Mouse (Mus musculus) activated CD4-positive, CD25-positive, alpha-beta regulatory T cell (primary cell): ENCODE data around the gene Tm4sf5. TPM values are rescaled to one million over a fixed set of nuclear protein-coding genes. Genes with fewer than 3 reads are reported as not detected.

ENCODE experiments used
- polyA plus RNA-seq, 2 experiments: library from polyadenylated mRNA; unstranded; fragments of 100-300 nt; shearing (Covaris generic); gene quantifications; one replicate each; pipeline ENCODE4 v1.2.1; 2017

Gene Tm4sf5
- polyA plus RNA-seq = 1 to 10 TPM; 1.9 to 3.4 TPM

GRCm38 (mm10) chr11:70504970-70505369 is at the start of gene Tm4sf5:
TSS of gene Tm4sf5 (plus strand) at chr11:70505244.

GRCm38 (mm10) chr11:70458688-70459600 is 46.1 kb upstream of the Tm4sf5 start, which contains the start of gene Zmynd15:
TSS of gene Zmynd15 (plus strand) at chr11:70459433.

GRCm38 (mm10) chr11:70459601-70460101 is 45.4 kb upstream of the Tm4sf5 start, which contains the start of gene Cxcl16:
TSS of gene Cxcl16 (minus strand) at chr11:70459984.

GRCm38 (mm10) chr11:70514288-70514687 is 9.2 kb downstream of the Tm4sf5 start, which contains the start of gene Vmo1:
TSS of gene Vmo1 (minus strand) at chr11:70514616.

GRCm38 (mm10) chr11:70518923-70519322 is 13.9 kb downstream of the Tm4sf5 start, which contains the start of gene Gltpd2:
TSS of gene Gltpd2 (plus strand) at chr11:70519196.

GRCm38 (mm10) chr11:70525184-70525678 is 20.2 kb downstream of the Tm4sf5 start, which contains the start of gene Psmb6:
TSS of gene Psmb6 (plus strand) at chr11:70525367.

GRCm38 (mm10) chr11:70532839-70533238 is 27.8 kb downstream of the Tm4sf5 start, which contains the start of gene Gm40193:
TSS of gene Gm40193 (minus strand) at chr11:70532939.

GRCm38 (mm10) chr11:70539877-70540587 is 35.0 kb downstream of the Tm4sf5 start, which contains the start of gene Pld2:
TSS of gene Pld2 (plus strand) at chr11:70540064.

Other genes with a start within 250 kb of the Tm4sf5 start
- not detected for gene Alox12, start 249.9 kb upstream of the Tm4sf5 start, polyA plus RNA-seq
- gene Alox12e, start 182.6 kb upstream of the Tm4sf5 start, polyA plus RNA-seq = under 1 TPM in 1 of 2 experiments, not detected in 1; 0.26 TPM
- gene Alox15, start 153.2 kb upstream of the Tm4sf5 start, polyA plus RNA-seq = 1 to 10 TPM in 1 of 2 experiments, under 1 TPM in 1; 0.67 to 2.4 TPM
- 10 to 100 TPM in 1 of 2 experiments, 1 to 10 TPM in 1; 8.7 to 12.7 TPM for gene Pelp1, start 95.2 kb upstream of the Tm4sf5 start, polyA plus RNA-seq
- 100 to 1,000 TPM; 315 to 338 TPM for gene Arrb2, start 72.6 kb upstream of the Tm4sf5 start, polyA plus RNA-seq
- 10 to 100 TPM; 74.9 to 86.6 TPM for gene Med11, start 53.3 kb upstream of the Tm4sf5 start, polyA plus RNA-seq
- not detected for gene Zmynd15, start 45.8 kb upstream of the Tm4sf5 start, polyA plus RNA-seq
- gene Cxcl16, start 45.3 kb upstream of the Tm4sf5 start, polyA plus RNA-seq = 1 to 10 TPM in 1 of 2 experiments, under 1 TPM in 1; 0.62 to 3.5 TPM
- gene Vmo1, start 9.4 kb downstream of the Tm4sf5 start, polyA plus RNA-seq = not detected
- gene Gltpd2, start 14.0 kb downstream of the Tm4sf5 start, polyA plus RNA-seq = under 1 TPM in 1 of 2 experiments, not detected in 1; 0.52 TPM
- gene Psmb6, start 20.1 kb downstream of the Tm4sf5 start, polyA plus RNA-seq = 100 to 1,000 TPM; 304 to 369 TPM
- not detected for gene Gm40193, start 27.7 kb downstream of the Tm4sf5 start, polyA plus RNA-seq
- gene Pld2, start 34.8 kb downstream of the Tm4sf5 start, polyA plus RNA-seq = 1 to 10 TPM; 2.3 to 3.0 TPM
- 10 to 100 TPM; 14.6 to 17.0 TPM for gene Mink1, start 57.6 kb downstream of the Tm4sf5 start, polyA plus RNA-seq
- under 1 TPM in 1 of 2 experiments, not detected in 1; 0.26 TPM for gene 4930544D05Rik, start 110.6 kb downstream of the Tm4sf5 start, polyA plus RNA-seq
- gene Chrne, start 114.0 kb downstream of the Tm4sf5 start, polyA plus RNA-seq = 1 to 10 TPM in 1 of 2 experiments, under 1 TPM in 1; 0.88 to 1.7 TPM
- gene Gp1ba, start 133.9 kb downstream of the Tm4sf5 start, polyA plus RNA-seq = under 1 TPM in 1 of 2 experiments, not detected in 1; 0.90 TPM
- gene Rnf167, start 142.0 kb downstream of the Tm4sf5 start, polyA plus RNA-seq = 100 to 1,000 TPM; 284 to 341 TPM
- gene Slc25a11, start 142.2 kb downstream of the Tm4sf5 start, polyA plus RNA-seq = 100 to 1,000 TPM; 159 to 161 TPM
- 1,000 to 10,000 TPM; 4,890 to 5,701 TPM for gene Pfn1, start 149.4 kb downstream of the Tm4sf5 start, polyA plus RNA-seq
- 10 to 100 TPM; 16.2 to 18.7 TPM for gene Eno3, start 152.0 kb downstream of the Tm4sf5 start, polyA plus RNA-seq
- 10 to 100 TPM; 76.6 to 85.5 TPM for gene Spag7, start 164.2 kb downstream of the Tm4sf5 start, polyA plus RNA-seq
- 10 to 100 TPM; 29.8 to 41.1 TPM for gene Camta2, start 182.9 kb downstream of the Tm4sf5 start, polyA plus RNA-seq
- gene Inca1, start 194.9 kb downstream of the Tm4sf5 start, polyA plus RNA-seq = under 1 TPM in 1 of 2 experiments, not detected in 1; 0.27 TPM
- gene Kif1c, start 195.3 kb downstream of the Tm4sf5 start, polyA plus RNA-seq = 1 to 10 TPM; 2.6 to 3.9 TPM